Mouse (Mus musculus) erythroblast, embryonic 14.5 days (primary cell): ENCODE data around the gene Gimap9. TPM values are rescaled to one million over a fixed set of nuclear protein-coding genes. Genes with fewer than 3 reads are reported as not detected.

Experiments
- H3K27me3 ChIP-seq: 2 replicates; pipeline ENCODE4 v1.6.1; 2012; ENCODE audit warnings: inconsistent platforms; ENCODE audit not compliant: control insufficient read depth
- H3K36me3 ChIP-seq: 2 replicates; pipeline ENCODE4 v1.6.1; 2012; ENCODE audit warnings: mild to moderate bottlenecking, inconsistent platforms; ENCODE audit not compliant: control insufficient read depth
- H3K4me1 ChIP-seq: 2 replicates; pipeline ENCODE4 v1.6.1; 2012; ENCODE audit warnings: inconsistent platforms; ENCODE audit not compliant: control insufficient read depth
- H3K4me3 ChIP-seq: replicated peaks from 2 replicates; pipeline ENCODE3; 2012; ENCODE audit warnings: moderate library complexity, mild to moderate bottlenecking, inconsistent platforms
- H3K9me3 ChIP-seq: 2 replicates; pipeline ENCODE4 v1.6.1; 2012; ENCODE audit warnings: low read length, inconsistent platforms, mixed read lengths; ENCODE audit not compliant: control insufficient read depth
- GATA1 ChIP-seq: IDR thresholded peaks from 2 replicates; pipeline ENCODE4 v1.6.1; 2012; ENCODE audit warnings: low read length, inconsistent platforms, mixed read lengths
- TAL1 ChIP-seq: IDR thresholded peaks from 3 replicates; pipeline ENCODE4 v1.6.1; 2012; ENCODE audit warnings: low read length, inconsistent platforms, mixed read lengths
- polyA plus RNA-seq: library from polyadenylated mRNA; stranded (reverse); fragments of >175 nt; gene quantifications from 2 replicates; pipeline ENCODE4 v1.2.3, GENCODE M21; 2012

Gene Gimap9
- polyA plus RNA-seq, 1 experiment = not detected

- H3K4me1 ChIP-seq = no peaks in the 10 kb centered on the region
- no peak for TF ChIP-seq GATA1
- no peak for TF ChIP-seq TAL1
- no peaks in the 10 kb centered on the region for H3K36me3 ChIP-seq
- H3K4me3 ChIP-seq = no peak overlapping the region
- H3K9me3 ChIP-seq = no peaks in the 10 kb centered on the region
- no peaks in the 10 kb centered on the region for H3K27me3 ChIP-seq
These were observed 47.5 kb downstream of the Gimap9 start for GRCm38 (mm10) chr6:48723468-48723867.

- no peaks in the 10 kb centered on the region for H3K4me1 ChIP-seq
- H3K27me3 ChIP-seq = no peaks in the 10 kb centered on the region
- H3K9me3 ChIP-seq = no peaks in the 10 kb centered on the region
- no peaks in the 10 kb centered on the region for H3K36me3 ChIP-seq
- no peak overlapping the region for H3K4me3 ChIP-seq
- TF ChIP-seq TAL1 = no peak
- no peak for TF ChIP-seq GATA1
These were observed 49.5 kb downstream of the Gimap9 start for GRCm38 (mm10) chr6:48725476-48725875.

GRCm38 (mm10) chr6:48727761-48728160 is 51.8 kb downstream of the Gimap9 start:
- Histone ChIP-seq H3K36me3 (no peaks in the 10 kb centered on the region), H3K4me1 (no peaks in the 10 kb centered on the region), H3K4me3 (no peak overlapping the region), H3K27me3 (no peaks in the 10 kb centered on the region), H3K9me3 (no peaks in the 10 kb centered on the region)
- TF ChIP-seq TAL1 (no peak), GATA1 (no peak)

Other genes with a start within 250 kb of the Gimap9 start
- gene Zfp467, start 230.3 kb upstream of the Gimap9 start, polyA plus RNA-seq = 0.07 TPM in 2 replicates
- not detected in 2 replicates for gene Sspo, start 227.9 kb upstream of the Gimap9 start, polyA plus RNA-seq
- gene Atp6v0e2, start 138.5 kb upstream of the Gimap9 start, polyA plus RNA-seq = 0.06 TPM in 1 of 2 replicates, not detected in the other
- 0.05 and 0.27 TPM in 2 replicates for gene Lrrc61, start 121.3 kb upstream of the Gimap9 start, polyA plus RNA-seq
- 0.07 TPM in 1 of 2 replicates, not detected in the other for gene Rarres2, start 103.3 kb upstream of the Gimap9 start, polyA plus RNA-seq
- gene Gm45021, start 86.5 kb upstream of the Gimap9 start, polyA plus RNA-seq = not detected in 2 replicates
- 0.06 and 0.15 TPM in 2 replicates for gene Repin1, start 82.2 kb upstream of the Gimap9 start, polyA plus RNA-seq
- not detected in 2 replicates for gene Gm44965, start 82.2 kb upstream of the Gimap9 start, polyA plus RNA-seq
- gene Zfp775, start 74.1 kb upstream of the Gimap9 start, polyA plus RNA-seq = 0.03 TPM in 2 replicates
- 0.02 TPM in 1 of 2 replicates, not detected in the other for gene AI854703, start 49.4 kb upstream of the Gimap9 start, polyA plus RNA-seq
- gene Gimap8, start 28.9 kb upstream of the Gimap9 start, polyA plus RNA-seq = not detected in 2 replicates
- gene Gimap4, start 8.4 kb downstream of the Gimap9 start, polyA plus RNA-seq = not detected in 2 replicates
- not detected in 2 replicates for gene Gimap6, start 32.1 kb downstream of the Gimap9 start, polyA plus RNA-seq
- not detected in 2 replicates for gene Gm28053, start 42.5 kb downstream of the Gimap9 start, polyA plus RNA-seq
- not detected in 2 replicates for gene Gimap7, start 42.5 kb downstream of the Gimap9 start, polyA plus RNA-seq
- 0.02 and 0.03 TPM in 2 replicates for gene Gimap1, start 62.9 kb downstream of the Gimap9 start, polyA plus RNA-seq
- gene Gimap5, start 70.1 kb downstream of the Gimap9 start, polyA plus RNA-seq = 0.04 and 0.05 TPM in 2 replicates
- 0.02 TPM in 1 of 2 replicates, not detected in the other for gene Gimap3, start 94.7 kb downstream of the Gimap9 start, polyA plus RNA-seq
- 0.32 and 0.81 TPM in 2 replicates for gene Tmem176a, start 164.8 kb downstream of the Gimap9 start, polyA plus RNA-seq
- 0.10 and 0.18 TPM in 2 replicates for gene Tmem176b, start 165.4 kb downstream of the Gimap9 start, polyA plus RNA-seq
- not detected in 2 replicates for gene Aoc1, start 196.8 kb downstream of the Gimap9 start, polyA plus RNA-seq